Mouse (Mus musculus) brain, embryonic 14.5 days (tissue): ENCODE results near the gene Gzmb. TPM values are rescaled to one million over a fixed set of nuclear protein-coding genes. Genes with fewer than 3 reads are reported as not detected.
A peak's percentile ranks its signal among the peaks of the same experiment; 100 is the strongest.

Experiments used
- DNase-seq: peaks from one replicate; pipeline ENCODE4 v3.0.0-alpha.2; 2011; ENCODE audit warnings: low read depth
- CTCF ChIP-seq: fragments of 200-500 bp; IDR thresholded peaks from 2 replicates; pipeline ENCODE4 v1.5.1; 2012; ENCODE audit warnings: inconsistent platforms, mild to moderate bottlenecking, moderate library complexity, borderline replicate concordance; ENCODE audit not compliant: insufficient read depth, insufficient read length; ENCODE audit errors: extremely low read depth
- POLR2A ChIP-seq: fragments of 200-500 bp; IDR thresholded peaks from 2 replicates; pipeline ENCODE4 v1.6.1; 2012; ENCODE audit warnings: mild to moderate bottlenecking, inconsistent platforms, borderline replicate concordance; ENCODE audit not compliant: poor library complexity, insufficient read depth, insufficient read length, severe bottlenecking; ENCODE audit errors: extremely low read depth
- polyA plus RNA-seq: library from polyadenylated mRNA; depleted of rRNA; stranded (reverse); fragments of >200 nt; gene quantifications from 2 replicates; pipeline ENCODE4 v1.2.3, GENCODE M21; 2012; rRNA removed

Gene Gzmb
- polyA plus RNA-seq = 0.04 TPM in 1 of 2 replicates, not detected in the other

DNA sequence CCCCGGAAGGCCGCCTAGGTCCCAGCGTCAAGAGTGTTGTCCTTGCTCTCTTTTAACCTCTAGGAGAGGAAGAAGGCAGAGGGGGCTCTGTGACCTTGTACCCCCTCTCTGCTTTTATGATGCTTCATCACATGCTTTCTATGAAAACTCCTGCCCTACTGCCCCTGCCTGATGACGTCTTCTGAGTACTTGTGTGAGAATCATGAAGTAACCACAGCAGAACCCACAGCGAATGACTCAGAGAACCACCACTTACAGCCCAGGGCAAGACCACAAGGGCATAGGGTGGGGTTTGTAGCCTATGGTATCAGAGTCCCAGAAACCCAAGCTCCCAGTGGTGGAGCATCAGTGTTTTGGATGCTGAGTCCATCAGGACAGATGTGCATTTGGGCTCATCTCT, at the start of gene Gzmb:
TSS of gene Gzmb (minus strand) at position 108 of the 400 bp plus-strand sequence.
- no peak for DNase-seq
- no peak for TF ChIP-seq CTCF
- no peak for TF ChIP-seq POLR2A

DNA sequence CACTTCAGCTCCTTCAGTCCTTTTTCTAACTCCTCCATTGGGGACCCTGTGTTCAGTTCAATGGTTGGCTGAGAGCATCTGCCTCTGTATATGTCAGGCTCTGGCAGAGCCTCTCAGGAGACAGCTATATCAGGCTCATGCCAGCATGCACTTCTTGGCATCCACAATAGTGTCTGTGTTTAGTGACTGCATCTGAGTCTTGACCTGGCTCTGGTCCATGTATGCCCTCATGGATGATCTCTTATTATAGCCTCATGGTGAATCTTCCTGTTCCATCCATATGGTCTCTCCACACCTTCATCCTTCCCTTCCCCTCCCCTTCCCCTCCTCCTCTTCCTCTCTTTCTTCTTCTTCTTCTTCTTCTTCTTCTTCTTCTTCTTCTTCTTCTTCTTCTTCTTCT, 49.7 kb upstream of the Gzmb start:
- DNase-seq = peak; percentile 15

- DNase-seq = no peak
- TF ChIP-seq CTCF (no peak), POLR2A (no peak)
These were observed 48.2 kb upstream of the Gzmb start for GRCm38 (mm10) chr14:56310238-56310637.

GRCm38 (mm10) chr14:56304149-56304548, 42.1 kb upstream of the Gzmb start:
- TF ChIP-seq CTCF (peak; percentile 45; the same call in 1 of the 2 replicates), POLR2A (no peak)
- DNase-seq = peak; percentile 82

GRCm38 (mm10) chr14:56303506-56304025, 41.5 kb upstream of the Gzmb start:
- TF ChIP-seq POLR2A = no peak
- no peak for TF ChIP-seq CTCF
- DNase-seq = no peak

DNA sequence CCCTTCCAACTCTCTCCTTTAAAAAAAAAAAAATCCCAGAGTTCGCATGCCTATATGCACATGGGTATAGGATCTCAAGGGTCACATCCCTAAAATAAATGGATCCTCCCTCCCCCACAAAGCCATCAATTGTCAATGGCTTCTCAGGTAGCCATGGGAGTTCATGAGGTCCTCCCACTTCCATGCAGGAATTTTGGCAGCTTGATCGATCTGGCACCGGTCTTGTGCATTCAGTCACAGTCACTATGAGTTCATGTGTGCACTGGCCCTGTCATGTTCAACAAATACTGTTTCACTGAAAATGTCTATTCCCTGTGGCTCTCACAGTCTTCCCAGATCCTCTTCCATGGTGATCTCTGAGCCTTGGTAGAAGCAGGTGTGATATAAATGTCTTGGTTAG, 40.0 kb upstream of the Gzmb start:
- DNase-seq = no peak
- TF ChIP-seq CTCF (no peak), POLR2A (no peak)

GRCm38 (mm10) chr14:56296786-56297185, 34.7 kb upstream of the Gzmb start:
- TF ChIP-seq CTCF = no peak
- no peak for TF ChIP-seq POLR2A
- DNase-seq = no peak

GRCm38 (mm10) chr14:56296106-56296505, 34.0 kb upstream of the Gzmb start:
- no peak for TF ChIP-seq CTCF
- TF ChIP-seq POLR2A = no peak
- DNase-seq = no peak

DNA sequence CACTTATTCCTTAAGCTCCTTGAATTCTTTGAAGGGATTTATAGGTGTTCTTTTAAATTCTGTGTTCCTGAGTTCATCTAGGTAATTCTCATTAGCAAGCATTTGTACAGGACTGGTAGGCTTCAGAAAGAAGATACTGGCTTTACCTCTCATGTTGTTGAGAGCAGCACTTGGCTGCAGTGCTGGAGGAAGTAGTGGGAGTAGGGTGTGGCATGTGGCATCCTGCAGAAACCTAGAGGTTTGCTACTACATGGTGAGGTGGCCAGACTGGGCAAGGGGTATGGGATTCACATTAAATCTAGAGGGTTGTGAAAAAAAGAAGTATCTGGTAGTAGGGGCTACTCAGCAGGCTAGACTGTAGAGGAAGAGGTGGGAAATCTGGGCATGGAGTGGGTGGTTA, 31.1 kb upstream of the Gzmb start:
- no peak for DNase-seq
- TF ChIP-seq POLR2A (no peak), CTCF (no peak)

- no peak for DNase-seq
- TF ChIP-seq POLR2A = no peak
- TF ChIP-seq CTCF = no peak
These were observed 26.6 kb upstream of the Gzmb start for GRCm38 (mm10) chr14:56288651-56289050.

GRCm38 (mm10) chr14:56287806-56288205, 25.7 kb upstream of the Gzmb start:
- DNase-seq = no peak
- TF ChIP-seq CTCF = no peak
- no peak for TF ChIP-seq POLR2A

DNA sequence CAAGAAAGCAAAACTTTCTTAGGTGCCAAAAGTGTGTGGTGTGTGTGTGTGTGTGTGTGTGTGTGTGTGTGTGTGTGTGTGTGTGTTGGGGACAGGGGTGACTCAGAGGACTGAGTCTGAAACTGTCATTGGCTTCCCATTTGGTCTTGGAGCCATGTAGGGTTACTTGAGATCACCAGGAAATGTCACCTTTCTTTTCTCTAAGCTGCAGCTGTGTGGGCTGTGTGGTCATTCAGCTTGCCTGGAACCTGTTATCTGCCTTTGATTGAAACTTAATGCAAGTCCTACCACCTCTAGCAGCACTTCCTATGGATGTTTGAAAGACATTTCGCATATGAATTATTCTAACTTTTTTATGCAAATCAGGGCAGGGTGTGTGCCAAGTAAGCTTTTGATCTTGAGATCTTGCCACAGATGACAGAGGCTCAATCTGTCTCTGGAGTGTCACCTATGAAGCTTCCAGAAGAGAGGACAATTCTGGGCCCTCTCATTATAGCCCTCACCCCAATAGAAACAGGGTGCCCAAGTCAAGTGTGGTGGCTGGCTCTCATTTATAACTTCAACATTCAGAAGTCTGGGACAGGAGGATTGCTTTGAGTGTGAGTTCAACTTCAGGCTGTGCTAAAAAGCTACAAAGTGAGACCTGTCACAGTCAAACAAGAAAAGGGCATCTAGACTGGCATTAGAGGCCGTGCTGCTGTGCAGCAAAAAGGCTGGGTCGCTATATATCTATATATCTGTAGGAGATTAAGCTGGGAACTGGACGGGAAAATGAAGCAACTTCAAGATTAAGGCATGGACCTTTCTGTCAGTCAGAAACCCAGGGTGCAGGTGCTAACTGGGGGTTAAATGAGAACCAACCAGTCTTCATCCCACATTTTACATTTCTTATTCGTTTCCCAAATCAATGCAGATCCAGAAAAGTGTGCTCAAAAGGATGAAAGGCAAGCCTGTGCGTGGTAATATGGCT, 22.6 kb upstream of the Gzmb start:
- TF ChIP-seq CTCF = no peak
- TF ChIP-seq POLR2A = no peak
- DNase-seq = no peak
